Mouse (Mus musculus) heart, postnatal 0 days (tissue): ENCODE results near the gene Arhgef25. TPM values are rescaled to one million over a fixed set of nuclear protein-coding genes. Genes with fewer than 3 reads are reported as not detected.

ENCODE experiments used
- ATAC-seq: fragments of 200-750 bp; cut with Nextera tagmentation; 2 replicates; pipeline ENCODE4 v1.8.0; 2017; ENCODE audit warnings: low read depth, moderate number of reproducible peaks, moderate library complexity; ENCODE audit not compliant: insufficient read depth
- DNase-seq: peaks from one replicate; pipeline ENCODE4 v3.0.0-alpha.2; 2016; ENCODE audit warnings: low spot score
- H3K27ac ChIP-seq: fragments of 300-500 bp; sonication (generic); 2 replicates; pipeline ENCODE4 v1.5.1; 2014; ENCODE audit warnings: low read depth, mild to moderate bottlenecking
- H3K27me3 ChIP-seq: fragments of 300-500 bp; sonication (generic); 2 replicates; pipeline ENCODE4 v1.6.1; 2014; ENCODE audit warnings: low read length, mixed read lengths; ENCODE audit not compliant: control insufficient read depth, insufficient read depth
- H3K36me3 ChIP-seq: fragments of 300-500 bp; sonication (generic); replicated peaks from 2 replicates; pipeline ENCODE4 v1.6.1; 2014; ENCODE audit warnings: low read length, mixed read lengths; ENCODE audit not compliant: control insufficient read depth, insufficient read depth
- H3K4me1 ChIP-seq: fragments of 300-500 bp; sonication (generic); 2 replicates; pipeline ENCODE4 v1.6.1; 2014; ENCODE audit warnings: antibody characterized with exemption; ENCODE audit not compliant: control insufficient read depth, insufficient read depth
- H3K4me2 ChIP-seq: fragments of 300-500 bp; sonication (generic); 2 replicates; pipeline ENCODE4 v1.6.1; 2014; ENCODE audit warnings: low read depth, mild to moderate bottlenecking, low read length, moderate library complexity
- H3K4me3 ChIP-seq: fragments of 300-500 bp; sonication (generic); 2 replicates; pipeline ENCODE4 v1.5.1; 2014; ENCODE audit warnings: low read depth, low read length
- H3K9ac ChIP-seq: fragments of 300-500 bp; sonication (generic); replicated peaks from 2 replicates; pipeline ENCODE4 v1.6.1; 2014; ENCODE audit warnings: low read depth, low read length, mixed read lengths
- H3K9me3 ChIP-seq: fragments of 300-500 bp; sonication (generic); replicated peaks from 2 replicates; pipeline ENCODE4 v1.6.1; 2016; ENCODE audit warnings: low read length; ENCODE audit not compliant: control insufficient read depth
- CTCF ChIP-seq: IDR thresholded peaks from 2 replicates; pipeline ENCODE4 v1.5.1; 2016; ENCODE audit warnings: antibody characterized with exemption, control low read depth, low read depth
- EP300 ChIP-seq: IDR thresholded peaks from 2 replicates; pipeline ENCODE4 v1.6.1; 2016; ENCODE audit warnings: antibody characterized with exemption, low read depth
- WGBS: fragments of 180-500 bp; shearing (Covaris S2); extraction: QIAGEN DNeasy Blood & Tissue Kit; methylation state at CpG from one replicate; pipeline ENCODE4 v1.1.7; 2014; 5-methylcytosine and 5-hydroxymethylcytosine counted together
- polyA plus RNA-seq: library from polyadenylated mRNA; unstranded; fragments of >200 nt; fragmentation: Nextera tagmentation; extraction: Ambion mirVana; gene quantifications from 2 replicates; pipeline ENCODE4 v1.2.1, GENCODE M21; 2015
- total RNA-seq: library from RNA; depleted of rRNA; stranded (reverse); fragments of >200 nt; gene quantifications from 2 replicates; pipeline ENCODE4 v1.2.3, GENCODE M21; 2014; ENCODE audit warnings: low replicate concordance

The Arhgef25 gene
- total and polyA plus RNA-seq, 2 experiments from 2014 or later, result 10.0 to 44.2 TPM

- Histone ChIP-seq H3K4me1 (no peaks in the 10 kb centered on the region), H3K36me3 (no peaks in the 10 kb centered on the region), H3K27ac (no peak overlapping the region), H3K9me3 (no peaks in the 10 kb centered on the region), H3K27me3 (peaks cover 23% of the 10 kb centered on the region), H3K4me2 (no peak overlapping the region), H3K9ac (no peak overlapping the region), H3K4me3 (no peak overlapping the region)
- DNase-seq (no peak), ATAC-seq (no peak)
- WGBS, result 76% methylated on average over 12 of the region's 12 CpGs
- no peak for TF ChIP-seq CTCF
- TF ChIP-seq EP300, result no peak
These were observed 40.8 kb upstream of the Arhgef25 start for GRCm38 (mm10) chr10:127230693-127231092.

GRCm38 (mm10) chr10:127228897-127229296 is 39.0 kb upstream of the Arhgef25 start:
- Histone ChIP-seq H3K27me3 (peaks cover 22% of the 10 kb centered on the region), H3K9me3 (no peaks in the 10 kb centered on the region), H3K4me2 (no peak overlapping the region), H3K36me3 (no peaks in the 10 kb centered on the region), H3K9ac (no peak overlapping the region), H3K4me3 (no peak overlapping the region), H3K27ac (no peak overlapping the region), H3K4me1 (no peaks in the 10 kb centered on the region)
- 18% methylated on average over 4 of the region's 4 CpGs for WGBS
- DNase-seq (peak; percentile 54), ATAC-seq (0 out of 2 replicates have a peak, but pooled peaks have one; percentile 45)
- peak; percentile 72 for TF ChIP-seq CTCF
- no peak for TF ChIP-seq EP300

- WGBS, result 77% methylated on average over 8 of the region's 8 CpGs
- no peak overlapping the region for H3K4me2 ChIP-seq
- no peak for ATAC-seq
- no peak overlapping the region for H3K27ac ChIP-seq
- H3K9me3 ChIP-seq, result no peaks in the 10 kb centered on the region
- no peaks in the 10 kb centered on the region for H3K36me3 ChIP-seq
- no peak for DNase-seq
- no peaks in the 10 kb centered on the region for H3K4me1 ChIP-seq
- H3K4me3 ChIP-seq, result no peak overlapping the region
- no peak for TF ChIP-seq CTCF
- no peak for TF ChIP-seq EP300
- peaks cover 22% of the 10 kb centered on the region for H3K27me3 ChIP-seq
- H3K9ac ChIP-seq, result no peak overlapping the region
These were observed 37.3 kb upstream of the Arhgef25 start for GRCm38 (mm10) chr10:127227163-127227562.

GRCm38 (mm10) chr10:127226318-127226895 is 36.5 kb upstream of the Arhgef25 start:
- DNase-seq (no peak), ATAC-seq (no peak)
- 53% methylated on average over 8 of the region's 8 CpGs for WGBS
- no peaks in the 10 kb centered on the region for H3K36me3 ChIP-seq
- H3K27ac ChIP-seq, result no peak overlapping the region
- no peak overlapping the region for H3K4me3 ChIP-seq
- H3K9me3 ChIP-seq, result no peaks in the 10 kb centered on the region
- H3K4me2 ChIP-seq, result no peak overlapping the region
- no peaks in the 10 kb centered on the region for H3K4me1 ChIP-seq
- TF ChIP-seq EP300 (no peak), CTCF (peak; percentile 45)
- no peak overlapping the region for H3K9ac ChIP-seq
- peaks cover 22% of the 10 kb centered on the region for H3K27me3 ChIP-seq

GRCm38 (mm10) chr10:127225732-127226131 is 35.8 kb upstream of the Arhgef25 start:
- no peaks in the 10 kb centered on the region for H3K36me3 ChIP-seq
- no peaks in the 10 kb centered on the region for H3K9me3 ChIP-seq
- H3K9ac ChIP-seq, result no peak overlapping the region
- ATAC-seq, result no peak
- H3K4me3 ChIP-seq, result no peak overlapping the region
- H3K4me2 ChIP-seq, result no peak overlapping the region
- no peak for DNase-seq
- no peak for TF ChIP-seq EP300
- no peak for TF ChIP-seq CTCF
- peaks cover 22% of the 10 kb centered on the region for H3K27me3 ChIP-seq
- 30% methylated on average over 10 of the region's 10 CpGs for WGBS
- H3K27ac ChIP-seq, result no peak overlapping the region
- no peaks in the 10 kb centered on the region for H3K4me1 ChIP-seq

GRCm38 (mm10) chr10:127225213-127225612 is 35.3 kb upstream of the Arhgef25 start:
- WGBS, result 47% methylated on average over 6 of the region's 6 CpGs

More at GRCm38 (mm10) chr10:127225213-127225612, 35.3 kb upstream of the Arhgef25 start:
- ATAC-seq (no peak), DNase-seq (no peak)
- Histone ChIP-seq H3K4me1 (no peaks in the 10 kb centered on the region), H3K4me2 (no peak overlapping the region), H3K27me3 (peaks cover 22% of the 10 kb centered on the region), H3K4me3 (no peak overlapping the region), H3K9me3 (0 out of 2 replicates have a peak, but pooled peaks cover 4% of the 10 kb centered on the region), H3K9ac (no peak overlapping the region), H3K27ac (no peak overlapping the region), H3K36me3 (no peaks in the 10 kb centered on the region)
- no peak for TF ChIP-seq CTCF
- TF ChIP-seq EP300, result no peak
